Mouse (Mus musculus) lung, postnatal 4 days (tissue): ENCODE measurements around the gene Prickle1.

Source experiments
- DNase-seq, 2 experiments: peaks; one replicate each; pipeline ENCODE4 v3.0.0; 2021

The Prickle1 gene

GRCm38 (mm10) chr15:93594296-93594887 lies 1.3 kb downstream of the Prickle1 start:
- no peak for DNase-seq

GRCm38 (mm10) chr15:93592596-93592995 lies 3.1 kb downstream of the Prickle1 start:
- no peak for DNase-seq

- DNase-seq: peak; percentile 67 to 81
Measured at GRCm38 (mm10) chr15:93591831-93592321, 3.8 kb downstream of the Prickle1 start.

- peak in 1 of 2 experiments; percentile 9 for DNase-seq
Measured at GRCm38 (mm10) chr15:93591371-93591770, 4.3 kb downstream of the Prickle1 start.

- no peak for DNase-seq
Measured at GRCm38 (mm10) chr15:93588401-93588800, 7.3 kb downstream of the Prickle1 start.

GRCm38 (mm10) chr15:93587660-93588059 lies 8.0 kb downstream of the Prickle1 start:
- no peak for DNase-seq

GRCm38 (mm10) chr15:93583051-93583450 lies 12.6 kb downstream of the Prickle1 start:
- no peak for DNase-seq

GRCm38 (mm10) chr15:93581736-93582135 lies 14.0 kb downstream of the Prickle1 start:
- peak in 1 of 2 experiments; percentile 5 for DNase-seq

- DNase-seq: no peak
Measured at GRCm38 (mm10) chr15:93579899-93580298, 15.8 kb downstream of the Prickle1 start.

GRCm38 (mm10) chr15:93579100-93579499 lies 16.6 kb downstream of the Prickle1 start:
- no peak for DNase-seq

GRCm38 (mm10) chr15:93576361-93576760 lies 19.3 kb downstream of the Prickle1 start:
- no peak for DNase-seq

GRCm38 (mm10) chr15:93575884-93576283 lies 19.8 kb downstream of the Prickle1 start:
- peak; percentile 61 to 89 for DNase-seq

- peak in 1 of 2 experiments; percentile 5 for DNase-seq
Measured at GRCm38 (mm10) chr15:93572889-93573288, 22.8 kb downstream of the Prickle1 start.

GRCm38 (mm10) chr15:93570881-93571495 lies 24.7 kb downstream of the Prickle1 start:
- DNase-seq: no peak

GRCm38 (mm10) chr15:93568911-93569310 lies 26.8 kb downstream of the Prickle1 start:
- DNase-seq: no peak

- peak; percentile 56 to 63 for DNase-seq
Measured at GRCm38 (mm10) chr15:93567546-93568307, 28.0 kb downstream of the Prickle1 start.

- no peak for DNase-seq
Measured at GRCm38 (mm10) chr15:93563491-93563890, 32.2 kb downstream of the Prickle1 start.

- DNase-seq: no peak
Measured at GRCm38 (mm10) chr15:93561540-93561939, 34.2 kb downstream of the Prickle1 start.

GRCm38 (mm10) chr15:93558421-93558820 lies 37.3 kb downstream of the Prickle1 start:
- DNase-seq: no peak

GRCm38 (mm10) chr15:93555719-93556118 lies 40.0 kb downstream of the Prickle1 start:
- no peak for DNase-seq

GRCm38 (mm10) chr15:93554203-93554851 lies 41.4 kb downstream of the Prickle1 start:
- no peak for DNase-seq

- peak; percentile 78 to 81 for DNase-seq
Measured at GRCm38 (mm10) chr15:93552169-93552568, 43.5 kb downstream of the Prickle1 start.

GRCm38 (mm10) chr15:93548297-93548696 lies 47.4 kb downstream of the Prickle1 start:
- no peak for DNase-seq
